In the genomic region with DNA sequence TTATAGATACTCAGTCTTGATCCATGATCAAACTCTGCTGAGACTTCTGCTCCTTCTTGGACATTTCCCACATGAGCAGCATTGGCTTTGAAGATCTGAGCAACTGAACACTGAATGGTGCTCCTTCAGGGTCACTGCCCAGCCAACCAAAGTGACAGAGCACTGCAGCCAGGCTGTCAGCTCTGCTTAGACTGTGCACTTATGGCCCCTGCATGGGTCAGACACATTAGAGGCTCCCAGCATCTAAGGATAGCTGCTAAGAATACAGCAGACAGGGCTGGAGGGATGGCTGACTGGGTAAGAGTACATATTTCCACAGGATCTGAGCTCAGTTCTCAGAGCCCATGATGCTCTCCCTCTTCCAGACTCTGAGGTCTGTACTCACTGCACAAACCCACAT, we compare ENCODE assay signal across 20 mouse cellular contexts.
DNase-seq lines count a peak whose midpoint lies in the region; ATAC-seq and TF ChIP-seq lines count a peak whose summit lies in the region.
"Had no signal": no experiment of that assay in that cellular context is flagged by ENCODE, and none has a peak within 500 bp of the region (broad histone marks: within the 10 kb centered on the region; RNA-seq: fewer than 3 reads in every experiment).

No protein-coding gene starts in this region.

- no peak overlapping the region for H3K4me2 ChIP-seq in lung, embryonic 14.5 days
- H3K4me2 ChIP-seq in embryonic facial prominence, embryonic 14.5 days (ENCODE audit: low read depth, low read length): no peak overlapping the region
- H3K4me2 ChIP-seq: embryonic facial prominence, embryonic 12.5 days; forebrain, embryonic 12.5 days; heart, embryonic 11.5 days; heart, embryonic 15.5 days had no signal

- H3K9ac ChIP-seq in lung, embryonic 14.5 days: no peak overlapping the region
- H3K9ac ChIP-seq in embryonic facial prominence, embryonic 14.5 days (ENCODE audit: low read depth, low read length): no peak overlapping the region
- H3K9ac ChIP-seq: embryonic facial prominence, embryonic 12.5 days; forebrain, embryonic 12.5 days; heart, embryonic 15.5 days had no signal

- H3K27me3 ChIP-seq in lung, embryonic 14.5 days (ENCODE audit: insufficient read depth, low read length): no peaks in the 10 kb centered on the region
- no peaks in the 10 kb centered on the region for H3K27me3 ChIP-seq in embryonic facial prominence, embryonic 14.5 days (replicated peaks; ENCODE audit: control insufficient read depth, insufficient read depth, low read length)
- H3K27me3 ChIP-seq: embryonic facial prominence, embryonic 12.5 days; forebrain, embryonic 12.5 days; heart, embryonic 15.5 days had no signal

- ATAC-seq in lung, embryonic 14.5 days (ENCODE audit: insufficient read depth): no peak
- peak; percentile 39; the same call in 1 of the 2 replicates for ATAC-seq in embryonic facial prominence, embryonic 14.5 days (ENCODE audit: low read depth)
- ATAC-seq: forebrain, embryonic 16.5 days; hindbrain, embryonic 16.5 days; inflammation-experienced regulatory T-cells, adult 6 months had no signal

- no peak for TF ChIP-seq CTCF in lung, embryonic 14.5 days (IDR thresholded peaks at IDR 0.05; ENCODE audit: low read depth)

- no peak overlapping the region for H3K4me3 ChIP-seq in lung, embryonic 14.5 days (ENCODE audit: low read depth, low read length)
- H3K4me3 ChIP-seq in embryonic facial prominence, embryonic 14.5 days (ENCODE audit: low read depth, low read length): no peak overlapping the region
- H3K4me3 ChIP-seq: embryonic facial prominence, embryonic 12.5 days; forebrain, embryonic 12.5 days; heart, adult 2 months; heart, embryonic 15.5 days had no signal

- intact Hi-C loops in heart, postnatal 10 days (cut with DNase I): no loop called here

- DNase-seq in heart, adult 11 months: peak; percentile 53
- DNase-seq in heart, postnatal 10 days: no peak
- peak; percentile 11 for DNase-seq in lung, embryonic 14.5 days
- DNase-seq in lung, postnatal 36 days: no peak
- DNase-seq in embryonic facial prominence, embryonic 14.5 days (ENCODE audit: low spot score): no peak
- peak; percentile 67 for DNase-seq in retina, embryonic 14.5 days (ENCODE audit: low spot score)
- DNase-seq in cerebellum, postnatal 10 days: no peak
- DNase-seq: adrenal gland, adult 2 months; adrenal gland, postnatal 25 days; cerebellum, adult 18-20 months; cerebellum, adult 9-11 months; gastrocnemius, postnatal 10 days; heart, adult 2 months had no signal

- no peak overlapping the region for H3K27ac ChIP-seq in lung, embryonic 14.5 days (ENCODE audit: low read depth)
- H3K27ac ChIP-seq in embryonic facial prominence, embryonic 14.5 days (replicated peaks; ENCODE audit: low read depth, low read length): no peak overlapping the region
- H3K27ac ChIP-seq: embryonic facial prominence, embryonic 12.5 days; forebrain, embryonic 12.5 days; heart, adult 2 months; heart, embryonic 15.5 days had no signal

- no peaks in the 10 kb centered on the region for H3K36me3 ChIP-seq in lung, embryonic 14.5 days (ENCODE audit: insufficient read depth)
- H3K36me3 ChIP-seq in embryonic facial prominence, embryonic 14.5 days (ENCODE audit: control insufficient read depth, insufficient read depth, low read length): no peaks in the 10 kb centered on the region
- H3K36me3 ChIP-seq: embryonic facial prominence, embryonic 12.5 days; forebrain, embryonic 12.5 days had no signal

- H3K4me1 ChIP-seq in lung, embryonic 14.5 days (ENCODE audit: insufficient read depth): no peaks in the 10 kb centered on the region
- H3K4me1 ChIP-seq in embryonic facial prominence, embryonic 14.5 days (ENCODE audit: control insufficient read depth, insufficient read depth, low read length): peaks cover 5% of the 10 kb centered on the region; the same call in 1 of the 2 replicates
- H3K4me1 ChIP-seq: embryonic facial prominence, embryonic 12.5 days; forebrain, embryonic 12.5 days had no signal

- H3K9me3 ChIP-seq in lung, embryonic 14.5 days (ENCODE audit: low read depth, low read length): no peaks in the 10 kb centered on the region
- H3K9me3 ChIP-seq in embryonic facial prominence, embryonic 14.5 days (ENCODE audit: control insufficient read depth, low read length): no peaks in the 10 kb centered on the region
- H3K9me3 ChIP-seq: forebrain, embryonic 12.5 days; heart, embryonic 15.5 days had no signal

Comparison
In these comparisons a context has a peak if more than half of its experiments do, and no peak if none do; other contexts are left out.
1. DNase-seq: peak in heart, adult 11 months (single experiment), lung, embryonic 14.5 days (single experiment) and retina, embryonic 14.5 days (single experiment); none in heart, postnatal 10 days (0 of 2), lung, postnatal 36 days (single experiment), embryonic facial prominence, embryonic 14.5 days (single experiment) and cerebellum, postnatal 10 days (0 of 2).